Mouse (Mus musculus): ENCODE results near the gene Hist1h3b. TPM values are rescaled to one million over a fixed set of nuclear protein-coding genes. Genes with fewer than 3 reads are reported as not detected.

Hist1h3b gene
- total and polyA plus RNA-seq, 2 experiments from 2014 or later = 0.51 to 290 TPM

GRCm38 (mm10) chr13:23724239-23724638, 27.8 kb upstream of the Hist1h3b start:
- H3K27me3 ChIP-seq (ENCODE audit: insufficient read depth, low read length) = no peaks in the 10 kb centered on the region
- WGBS = 82% methylated on average over 4 of the region's 4 CpGs
- no peak for ATAC-seq (ENCODE audit: low FRiP score)
- no peaks in the 10 kb centered on the region for H3K9me3 ChIP-seq (ENCODE audit: low read length)
- H3K9ac ChIP-seq (replicated peaks; ENCODE audit: low read length, poor library complexity, severe bottlenecking) = no peak overlapping the region
- no peak overlapping the region for H3K4me2 ChIP-seq (ENCODE audit: low read depth, low read length, poor library complexity, severe bottlenecking)
- no peak for TF ChIP-seq CTCF (IDR thresholded peaks at IDR 0.05)
- DNase-seq (ENCODE audit: low spot score) = no peak
- H3K27ac ChIP-seq (ENCODE audit: low read depth, low read length) = no peak overlapping the region
- no peaks in the 10 kb centered on the region for H3K36me3 ChIP-seq (ENCODE audit: insufficient read depth, low read length)
- no peaks in the 10 kb centered on the region for H3K4me1 ChIP-seq (ENCODE audit: insufficient read depth, low read length)
- no peak overlapping the region for H3K4me3 ChIP-seq (ENCODE audit: low read depth, low read length)

GRCm38 (mm10) chr13:23725213-23725612, 26.9 kb upstream of the Hist1h3b start:
- H3K9ac ChIP-seq (replicated peaks; ENCODE audit: low read length, poor library complexity, severe bottlenecking) = no peak overlapping the region
- no peaks in the 10 kb centered on the region for H3K9me3 ChIP-seq (ENCODE audit: low read length)
- DNase-seq (ENCODE audit: low spot score) (no peak), ATAC-seq (ENCODE audit: low FRiP score) (no peak)
- H3K4me1 ChIP-seq (ENCODE audit: insufficient read depth, low read length) = no peaks in the 10 kb centered on the region
- H3K27ac ChIP-seq (ENCODE audit: low read depth, low read length) = no peak overlapping the region
- no peak overlapping the region for H3K4me2 ChIP-seq (ENCODE audit: low read depth, low read length, poor library complexity, severe bottlenecking)
- TF ChIP-seq CTCF (IDR thresholded peaks at IDR 0.05) = no peak
- H3K36me3 ChIP-seq (ENCODE audit: insufficient read depth, low read length) = no peaks in the 10 kb centered on the region
- WGBS = no CpG with 5 or more reads among the region's 1 CpGs
- no peak overlapping the region for H3K4me3 ChIP-seq (ENCODE audit: low read depth, low read length)
- no peaks in the 10 kb centered on the region for H3K27me3 ChIP-seq (ENCODE audit: insufficient read depth, low read length)

- Histone ChIP-seq H3K4me3 (ENCODE audit: low read depth, low read length) (no peak overlapping the region), H3K27me3 (ENCODE audit: insufficient read depth, low read length) (no peaks in the 10 kb centered on the region), H3K4me2 (ENCODE audit: low read depth, low read length, poor library complexity, severe bottlenecking) (no peak overlapping the region), H3K27ac (ENCODE audit: low read depth, low read length) (no peak overlapping the region), H3K9ac (replicated peaks; ENCODE audit: low read length, poor library complexity, severe bottlenecking) (no peak overlapping the region), H3K4me1 (ENCODE audit: insufficient read depth, low read length) (no peaks in the 10 kb centered on the region), H3K9me3 (ENCODE audit: low read length) (no peaks in the 10 kb centered on the region), H3K36me3 (ENCODE audit: insufficient read depth, low read length) (no peaks in the 10 kb centered on the region)
- ATAC-seq (ENCODE audit: low FRiP score) (no peak), DNase-seq (ENCODE audit: low spot score) (no peak)
- WGBS = 84% methylated on average over 18 of the region's 18 CpGs
- no peak for TF ChIP-seq CTCF (IDR thresholded peaks at IDR 0.05)
Measured at GRCm38 (mm10) chr13:23728472-23729191, 23.4 kb upstream of the Hist1h3b start.

GRCm38 (mm10) chr13:23729192-23729525, 22.9 kb upstream of the Hist1h3b start:
- ATAC-seq (ENCODE audit: low FRiP score) (no peak), DNase-seq (ENCODE audit: low spot score) (no peak)

GRCm38 (mm10) chr13:23729706-23730105, 22.4 kb upstream of the Hist1h3b start:
- H3K36me3 ChIP-seq (ENCODE audit: insufficient read depth, low read length) = no peaks in the 10 kb centered on the region
- H3K4me1 ChIP-seq (ENCODE audit: insufficient read depth, low read length) = no peaks in the 10 kb centered on the region
- H3K9me3 ChIP-seq (ENCODE audit: low read length) = no peaks in the 10 kb centered on the region
- H3K27ac ChIP-seq (ENCODE audit: low read depth, low read length) = no peak overlapping the region
- DNase-seq (ENCODE audit: low spot score) (no peak), ATAC-seq (ENCODE audit: low FRiP score) (no peak)
- H3K9ac ChIP-seq (replicated peaks; ENCODE audit: low read length, poor library complexity, severe bottlenecking) = no peak overlapping the region
- H3K4me2 ChIP-seq (ENCODE audit: low read depth, low read length, poor library complexity, severe bottlenecking) = no peak overlapping the region
- no peaks in the 10 kb centered on the region for H3K27me3 ChIP-seq (ENCODE audit: insufficient read depth, low read length)
- no peak for TF ChIP-seq CTCF (IDR thresholded peaks at IDR 0.05)
- WGBS = 91% methylated on average over 5 of the region's 5 CpGs
- H3K4me3 ChIP-seq (ENCODE audit: low read depth, low read length) = no peak overlapping the region

More at GRCm38 (mm10) chr13:23729192-23729525, 22.9 kb upstream of the Hist1h3b start:
- Histone ChIP-seq H3K36me3 (ENCODE audit: insufficient read depth, low read length) (no peaks in the 10 kb centered on the region), H3K27ac (ENCODE audit: low read depth, low read length) (no peak overlapping the region), H3K27me3 (ENCODE audit: insufficient read depth, low read length) (no peaks in the 10 kb centered on the region), H3K9ac (replicated peaks; ENCODE audit: low read length, poor library complexity, severe bottlenecking) (no peak overlapping the region), H3K4me2 (ENCODE audit: low read depth, low read length, poor library complexity, severe bottlenecking) (no peak overlapping the region), H3K4me1 (ENCODE audit: insufficient read depth, low read length) (no peaks in the 10 kb centered on the region), H3K4me3 (ENCODE audit: low read depth, low read length) (no peak overlapping the region), H3K9me3 (ENCODE audit: low read length) (no peaks in the 10 kb centered on the region)
- 89% methylated on average over 9 of the region's 9 CpGs for WGBS
- TF ChIP-seq CTCF (IDR thresholded peaks at IDR 0.05) = no peak

- H3K9me3 ChIP-seq (ENCODE audit: low read length) = no peaks in the 10 kb centered on the region
- no peaks in the 10 kb centered on the region for H3K4me1 ChIP-seq (ENCODE audit: insufficient read depth, low read length)
- H3K27ac ChIP-seq (ENCODE audit: low read depth, low read length) = no peak overlapping the region
- no peaks in the 10 kb centered on the region for H3K27me3 ChIP-seq (ENCODE audit: insufficient read depth, low read length)
- TF ChIP-seq CTCF (IDR thresholded peaks at IDR 0.05) = no peak
- no peak overlapping the region for H3K9ac ChIP-seq (replicated peaks; ENCODE audit: low read length, poor library complexity, severe bottlenecking)
- H3K36me3 ChIP-seq (ENCODE audit: insufficient read depth, low read length) = no peaks in the 10 kb centered on the region
- no peak overlapping the region for H3K4me2 ChIP-seq (ENCODE audit: low read depth, low read length, poor library complexity, severe bottlenecking)
- 61% methylated on average over 8 of the region's 8 CpGs for WGBS
- ATAC-seq (ENCODE audit: low FRiP score) (no peak), DNase-seq (ENCODE audit: low spot score) (no peak)
- no peak overlapping the region for H3K4me3 ChIP-seq (ENCODE audit: low read depth, low read length)
Measured at GRCm38 (mm10) chr13:23730479-23730878, 21.6 kb upstream of the Hist1h3b start.

Measured in midbrain, postnatal 0 days (tissue).